In genomic region chr3:38452199-38452598, GRCm38 (mm10) we compare ENCODE assay signal across 16 mouse cellular contexts. TPM values are rescaled to one million over a fixed set of nuclear protein-coding genes. Genes with fewer than 3 reads are reported as not detected.
DNase-seq lines count a peak whose midpoint lies in the region; ATAC-seq and TF ChIP-seq lines count a peak whose summit lies in the region.
"Had no signal": no experiment of that assay in that cellular context is flagged by ENCODE, and none has a peak within 500 bp of the region (broad histone marks: within the 10 kb centered on the region; RNA-seq: fewer than 3 reads in every experiment).

No protein-coding gene starts in this region.

- DNase-seq in layer of hippocampus, adult 2 months (ENCODE audit: low spot score in 2 of 2) = peak; percentile 25 to 46
- DNase-seq in layer of hippocampus, postnatal 10 days (ENCODE audit: low spot score in 2 of 2) = no peak
- peak; percentile 27 for DNase-seq in brain, embryonic 14.5 days (ENCODE audit: low read depth)
- DNase-seq in mesoderm, embryonic 11.5 days (ENCODE audit: low read depth, low spot score) = peak; percentile 46
- no peak for DNase-seq in heart, adult 11 months
- DNase-seq in adrenal gland, adult (ENCODE audit: inconsistent age in 2 of 2, low spot score in 1 of 2) = no peak
- DNase-seq: adrenal gland, postnatal 25 days; cerebellum, adult 18-20 months; liver, postnatal 0 days had no signal

- H3K4me2 ChIP-seq in hindbrain, embryonic 13.5 days = no peak overlapping the region
- H3K4me2 ChIP-seq: embryonic facial prominence, embryonic 12.5 days; forebrain, embryonic 15.5 days; heart, embryonic 11.5 days had no signal

- 75% methylated on average over 9 of the region's 9 CpGs for WGBS in hindbrain, embryonic 13.5 days

- no peak overlapping the region for H3K4me3 ChIP-seq in layer of hippocampus, adult 2 months
- no peak overlapping the region for H3K4me3 ChIP-seq in hindbrain, embryonic 13.5 days
- H3K4me3 ChIP-seq: embryonic facial prominence, embryonic 12.5 days; forebrain, embryonic 15.5 days had no signal

- ATAC-seq in hindbrain, embryonic 13.5 days (ENCODE audit: low FRiP score) = peak; percentile 65; the same call in 1 of the 2 replicates
- no peak for ATAC-seq in inflammation-experienced regulatory T-cells, adult 6 months
- ATAC-seq: forebrain, embryonic 15.5 days; liver, postnatal 0 days had no signal

- H3K9ac ChIP-seq in hindbrain, embryonic 13.5 days = no peak overlapping the region
- H3K9ac ChIP-seq: embryonic facial prominence, embryonic 12.5 days; forebrain, embryonic 15.5 days; liver, postnatal 0 days had no signal

- peaks cover 64% of the 10 kb centered on the region for H3K36me3 ChIP-seq in hindbrain, embryonic 13.5 days

- H3K27me3 ChIP-seq in hindbrain, embryonic 13.5 days = no peaks in the 10 kb centered on the region
- H3K27me3 ChIP-seq: CH12.LX; embryonic facial prominence, embryonic 12.5 days; forebrain, embryonic 15.5 days had no signal

- H3K9me3 ChIP-seq in hindbrain, embryonic 13.5 days = no peaks in the 10 kb centered on the region
- H3K9me3 ChIP-seq: embryonic facial prominence, embryonic 12.5 days had no signal

- TF ChIP-seq POLR2A in brain, embryonic 14.5 days (IDR thresholded peaks at IDR 0.05; ENCODE audit: borderline replicate concordance, extremely low read depth, insufficient read depth, insufficient read length, poor library complexity, severe bottlenecking) = no peak

- no peak for TF ChIP-seq CTCF in layer of hippocampus, adult 2 months (conservative IDR thresholded peaks at IDR 0.05)
- TF ChIP-seq CTCF in brain, embryonic 14.5 days (IDR thresholded peaks at IDR 0.05; ENCODE audit: borderline replicate concordance, extremely low read depth, insufficient read depth, insufficient read length) = no peak

- H3K27ac ChIP-seq in layer of hippocampus, adult 2 months = no peak overlapping the region
- H3K27ac ChIP-seq in hindbrain, embryonic 13.5 days = no peak overlapping the region; the same call in 1 of the 2 replicates
- H3K27ac ChIP-seq: embryonic facial prominence, embryonic 12.5 days; forebrain, embryonic 15.5 days; macrophage had no signal

- peaks cover 11% of the 10 kb centered on the region; the same call in 1 of the 2 replicates for H3K4me1 ChIP-seq in hindbrain, embryonic 13.5 days (replicated peaks)
- H3K4me1 ChIP-seq: embryonic facial prominence, embryonic 12.5 days; forebrain, embryonic 15.5 days had no signal

RNA-seq across cellular contexts. Expression of gene Ankrd50, which starts 32.4 kb away (rescaled TPM):
- 10 to 100 TPM; 42.3 to 52.6 TPM for total RNA-seq in layer of hippocampus, adult 2 months (2021)
- total RNA-seq in layer of hippocampus, postnatal 10 days (2021) = 10 to 100 TPM; 50.0 to 50.9 TPM
- 45.2 and 64.7 TPM in 2 replicates for polyA plus RNA-seq in brain, embryonic 14.5 days (2012; rRNA removed)
- 25.2 and 26.1 TPM in 2 replicates for polyA plus RNA-seq in hindbrain, embryonic 13.5 days (2015; fragmentation: Nextera tagmentation; extraction: Ambion mirVana)
- 1 to 10 TPM; 4.6 to 8.0 (median 6.4) TPM for polyA plus RNA-seq in inflammation-experienced regulatory T-cells, adult 6 months (2017; shearing (Covaris generic))

Comparison
In these comparisons a context has a peak if more than half of its experiments do, and no peak if none do; other contexts are left out.
1. DNase-seq: peak in layer of hippocampus, adult 2 months (2 of 2), brain, embryonic 14.5 days (single experiment) and mesoderm, embryonic 11.5 days (single experiment); none in layer of hippocampus, postnatal 10 days (0 of 2), heart, adult 11 months (single experiment) and adrenal gland, adult (0 of 2).